In the genomic region with DNA sequence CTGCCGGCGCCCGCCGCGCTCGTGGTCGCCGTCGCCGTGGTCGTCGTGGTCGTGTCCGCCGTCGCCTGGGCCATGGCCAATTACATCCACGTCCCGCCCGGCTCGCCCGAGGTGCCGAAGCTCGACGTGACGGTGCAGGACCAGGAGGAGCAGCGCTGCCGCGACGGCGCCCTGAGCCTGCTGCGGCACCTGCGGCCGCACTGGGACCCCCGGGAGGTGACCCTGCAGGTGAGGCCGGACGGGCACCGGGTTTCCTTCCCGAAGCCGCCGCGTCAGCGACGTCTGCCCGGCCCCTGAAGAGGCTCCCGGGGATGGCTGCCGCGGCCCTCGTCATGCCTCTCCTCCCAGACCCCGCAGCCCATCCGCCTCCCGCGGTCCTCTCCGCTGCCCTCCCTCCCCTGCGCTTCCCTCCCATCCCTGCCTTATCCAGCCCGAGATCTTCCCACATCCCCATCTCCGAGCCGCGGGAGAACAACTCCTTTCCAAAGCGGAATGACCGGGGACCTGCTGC, we compare ENCODE assay signal across 8 mouse cellular contexts. TPM values are rescaled to one million over a fixed set of nuclear protein-coding genes. Genes with fewer than 3 reads are reported as not detected.
DNase-seq lines count a peak whose midpoint lies in the region; ATAC-seq and TF ChIP-seq lines count a peak whose summit lies in the region.

No protein-coding gene starts in this region.

- H3K9me3 ChIP-seq in limb, embryonic 12.5 days, result no peaks in the 10 kb centered on the region
- no peaks in the 10 kb centered on the region for H3K9me3 ChIP-seq in midbrain, embryonic 16.5 days (replicated peaks; ENCODE audit: control insufficient read depth, low read length, poor library complexity, severe bottlenecking)

- 1% methylated on average over 59 of the region's 60 CpGs for WGBS in spleen, adult 2 months
- under 1% methylated on average over 43 of the region's 60 CpGs for WGBS in limb, embryonic 12.5 days
- WGBS in midbrain, embryonic 16.5 days, result under 1% methylated on average over 44 of the region's 60 CpGs

- peak overlapping the region; percentile 98 for H3K27ac ChIP-seq in spleen, adult 2 months (ENCODE audit: insufficient read depth, low read length)
- peak overlapping the region; percentile 92 for H3K27ac ChIP-seq in limb, embryonic 12.5 days
- peak overlapping the region; percentile 90 for H3K27ac ChIP-seq in midbrain, embryonic 16.5 days (ENCODE audit: low read length)

- no peak for TF ChIP-seq CTCF in spleen, adult 2 months (IDR thresholded peaks at IDR 0.05; ENCODE audit: extremely low read depth, insufficient read depth, insufficient read length, insufficient replicate concordance)

- peaks cover 8% of the 10 kb centered on the region for H3K36me3 ChIP-seq in spleen, adult 2 months (ENCODE audit: control insufficient read depth, insufficient read depth, low read length)
- no peaks in the 10 kb centered on the region; the same call in 1 of the 2 replicates for H3K36me3 ChIP-seq in limb, embryonic 12.5 days
- H3K36me3 ChIP-seq in midbrain, embryonic 16.5 days (ENCODE audit: control insufficient read depth, insufficient read depth, low read length), result no peaks in the 10 kb centered on the region

- H3K4me1 ChIP-seq in spleen, adult 2 months (ENCODE audit: control insufficient read depth, insufficient read depth, insufficient read length), result peaks cover 10% of the 10 kb centered on the region
- H3K4me1 ChIP-seq in limb, embryonic 12.5 days (replicated peaks), result peaks cover 39% of the 10 kb centered on the region
- peaks cover 28% of the 10 kb centered on the region for H3K4me1 ChIP-seq in midbrain, embryonic 16.5 days (ENCODE audit: control insufficient read depth, insufficient read depth, low read length)

- H3K4me3 ChIP-seq in spleen, adult 2 months (ENCODE audit: extremely low read depth, insufficient read depth, insufficient read length), result peak overlapping the region; percentile 87
- peak overlapping the region; percentile 86 for H3K4me3 ChIP-seq in limb, embryonic 12.5 days (replicated peaks)
- peak overlapping the region; percentile 95 for H3K4me3 ChIP-seq in midbrain, embryonic 16.5 days (ENCODE audit: low read depth, low read length)

- peak; percentile 81 for DNase-seq in adrenal gland, postnatal 14 days
- DNase-seq in adrenal gland, adult 8-10 months, result no peak
- DNase-seq in spleen, adult 2 months (ENCODE audit: low read depth in 1 of 2, low spot score in 2 of 2), result no peak
- DNase-seq in spleen, postnatal 36 days (ENCODE audit: low spot score in 2 of 2), result no peak
- DNase-seq in gastrocnemius, postnatal 10 days, result peak; percentile 60

- H3K4me2 ChIP-seq in limb, embryonic 12.5 days, result peak overlapping the region; percentile 90
- peak overlapping the region; percentile 69 for H3K4me2 ChIP-seq in midbrain, embryonic 16.5 days (ENCODE audit: low read length)

- peak overlapping the region; percentile 82 for H3K9ac ChIP-seq in limb, embryonic 12.5 days (replicated peaks)
- H3K9ac ChIP-seq in midbrain, embryonic 16.5 days (ENCODE audit: low read depth, low read length), result peak overlapping the region; percentile 93

- no peaks in the 10 kb centered on the region for H3K27me3 ChIP-seq in spleen, adult 2 months (ENCODE audit: control insufficient read depth, insufficient read depth, low read length)
- H3K27me3 ChIP-seq in limb, embryonic 12.5 days, result no peaks in the 10 kb centered on the region
- H3K27me3 ChIP-seq in midbrain, embryonic 16.5 days (ENCODE audit: control insufficient read depth, insufficient read depth, low read depth, low read length), result no peaks in the 10 kb centered on the region; the same call in 1 of the 2 replicates

- TF ChIP-seq POLR2A in spleen, adult 2 months (IDR thresholded peaks at IDR 0.05; ENCODE audit: low read depth, low read length), result no peak

- peak; percentile 35 for ATAC-seq in limb, embryonic 12.5 days (ENCODE audit: insufficient number of reproducible peaks, insufficient read depth, low FRiP score, low TSS enrichment, low read depth)
- ATAC-seq in midbrain, embryonic 16.5 days, result peak; percentile 59
- no peak; the same call in 1 of the 2 replicates for ATAC-seq in megakaryocyte-erythroid progenitor cell, adult 5-6 weeks (replicated peaks; ENCODE audit: low FRiP score, low TSS enrichment, poor library complexity, severe bottlenecking)

RNA-seq across cellular contexts. Expression of a gene that starts 0.4 kb away (rescaled TPM):
- 93.9 and 105 TPM in 2 replicates for total RNA-seq in adrenal gland, postnatal 14 days (2021)
- 100 to 1,000 TPM; 126 to 142 (median 139) TPM for total RNA-seq in adrenal gland, adult 8-10 months (2022)
- 38.3 and 121 TPM in 2 replicates for polyA plus RNA-seq in spleen, adult 2 months (2012; rRNA removed)
- total RNA-seq in gastrocnemius, postnatal 10 days (2021), result 10 to 100 TPM; 16.1 to 20.3 TPM
- polyA plus RNA-seq in limb, embryonic 12.5 days (2016; fragmentation: Nextera tagmentation; extraction: Ambion mirVana), result 22.1 and 24.2 TPM in 2 replicates
- 50.9 and 53.0 TPM in 2 replicates for polyA plus RNA-seq in midbrain, embryonic 16.5 days (2015; fragmentation: Nextera tagmentation; extraction: Ambion mirVana)
- total RNA-seq in megakaryocyte-erythroid progenitor cell, adult 5-6 weeks (2014; fragmentation: Nextera tagmentation), result 65.0 and 74.2 TPM in 2 replicates
- 86.4 and 108 TPM in 2 replicates for total RNA-seq in megakaryocyte-erythroid progenitor cell, adult 5-6 weeks (2017)

Comparison
In these comparisons a context has a peak if more than half of its experiments do, and no peak if none do; other contexts are left out.
1. DNase-seq: peak in adrenal gland, postnatal 14 days (single experiment) and gastrocnemius, postnatal 10 days (single experiment); none in adrenal gland, adult 8-10 months (single experiment), spleen, adult 2 months (0 of 2) and spleen, postnatal 36 days (0 of 2).
2. Peak in every context shown above with its lines, with median percentiles within 50 percentile points of each other: H3K27ac ChIP-seq and H3K4me3 ChIP-seq.